Mouse (Mus musculus) forebrain, embryonic 11.5 days (tissue): Measurements from ENCODE around the gene Zmiz1. TPM values are rescaled to one million over a fixed set of nuclear protein-coding genes. Genes with fewer than 3 reads are reported as not detected.

ENCODE experiments used
- ATAC-seq: fragments of 200-750 bp; cut with Nextera tagmentation; replicated peaks from 2 replicates; pipeline ENCODE4 v1.8.0; 2017; ENCODE audit warnings: moderate TSS enrichment; ENCODE audit not compliant: low FRiP score
- DNase-seq: peaks from one replicate; pipeline ENCODE4 v3.0.0-alpha.2; 2017; ENCODE audit warnings: low spot score
- H3K27ac ChIP-seq: fragments of 300-500 bp; sonication (generic); 2 replicates; pipeline ENCODE4 v1.5.1; 2014; ENCODE audit warnings: low read depth, low read length
- H3K27me3 ChIP-seq: fragments of 300-500 bp; sonication (generic); 2 replicates; pipeline ENCODE4 v1.6.1; 2014; ENCODE audit warnings: mild to moderate bottlenecking, low read length, mixed read lengths; ENCODE audit not compliant: control insufficient read depth, insufficient read depth
- H3K36me3 ChIP-seq: fragments of 300-500 bp; sonication (generic); 2 replicates; pipeline ENCODE4 v1.6.1; 2014; ENCODE audit warnings: mild to moderate bottlenecking, low read length, moderate library complexity, mixed read lengths; ENCODE audit not compliant: control insufficient read depth, insufficient read depth
- H3K4me1 ChIP-seq: fragments of 300-500 bp; sonication (generic); replicated peaks from 2 replicates; pipeline ENCODE4 v1.6.1; 2014; ENCODE audit warnings: low read length, mixed read lengths; ENCODE audit not compliant: control insufficient read depth, insufficient read depth
- H3K4me2 ChIP-seq: fragments of 300-500 bp; sonication (generic); 2 replicates; pipeline ENCODE4 v1.6.1; 2014; ENCODE audit warnings: low read depth, mild to moderate bottlenecking, low read length, moderate library complexity, mixed read lengths; ENCODE audit not compliant: severe bottlenecking
- H3K4me3 ChIP-seq: fragments of 300-500 bp; sonication (generic); 2 replicates; pipeline ENCODE4 v1.5.1; 2014; ENCODE audit warnings: low read depth, low read length
- H3K9ac ChIP-seq: fragments of 300-500 bp; sonication (generic); 2 replicates; pipeline ENCODE4 v1.6.1; 2014; ENCODE audit warnings: low read length
- H3K9me3 ChIP-seq: fragments of 300-500 bp; sonication (generic); 2 replicates; pipeline ENCODE4 v1.6.1; 2016; ENCODE audit warnings: low read length, mixed read lengths; ENCODE audit not compliant: control insufficient read depth
- WGBS: fragments of 180-500 bp; shearing (Covaris S2); extraction: QIAGEN DNeasy Blood & Tissue Kit; methylation state at CpG from one replicate; pipeline ENCODE4 v1.1.7; 2014; 5-methylcytosine and 5-hydroxymethylcytosine counted together
- polyA plus RNA-seq: library from polyadenylated mRNA; unstranded; fragments of >200 nt; fragmentation: Nextera tagmentation; extraction: Ambion mirVana; gene quantifications from 2 replicates; pipeline ENCODE4 v1.2.1, GENCODE M21; 2014

The Zmiz1 gene
- polyA plus RNA-seq, 1 experiment from 2014 or later: 71.2 TPM

GRCm38 (mm10) chr14:25451099-25451667 is 7.8 kb upstream of the Zmiz1 start:
- H3K27ac ChIP-seq: no peak overlapping the region
- H3K27me3 ChIP-seq: no peaks in the 10 kb centered on the region
- H3K36me3 ChIP-seq: no peaks in the 10 kb centered on the region
- no peaks in the 10 kb centered on the region for H3K9me3 ChIP-seq
- no peak for ATAC-seq
- H3K4me1 ChIP-seq: peaks cover 9% of the 10 kb centered on the region
- H3K4me2 ChIP-seq: no peak overlapping the region
- no peak for DNase-seq
- no peak overlapping the region for H3K4me3 ChIP-seq
- H3K9ac ChIP-seq: no peak overlapping the region
- WGBS: 61% methylated on average over 7 of the region's 7 CpGs

DNA sequence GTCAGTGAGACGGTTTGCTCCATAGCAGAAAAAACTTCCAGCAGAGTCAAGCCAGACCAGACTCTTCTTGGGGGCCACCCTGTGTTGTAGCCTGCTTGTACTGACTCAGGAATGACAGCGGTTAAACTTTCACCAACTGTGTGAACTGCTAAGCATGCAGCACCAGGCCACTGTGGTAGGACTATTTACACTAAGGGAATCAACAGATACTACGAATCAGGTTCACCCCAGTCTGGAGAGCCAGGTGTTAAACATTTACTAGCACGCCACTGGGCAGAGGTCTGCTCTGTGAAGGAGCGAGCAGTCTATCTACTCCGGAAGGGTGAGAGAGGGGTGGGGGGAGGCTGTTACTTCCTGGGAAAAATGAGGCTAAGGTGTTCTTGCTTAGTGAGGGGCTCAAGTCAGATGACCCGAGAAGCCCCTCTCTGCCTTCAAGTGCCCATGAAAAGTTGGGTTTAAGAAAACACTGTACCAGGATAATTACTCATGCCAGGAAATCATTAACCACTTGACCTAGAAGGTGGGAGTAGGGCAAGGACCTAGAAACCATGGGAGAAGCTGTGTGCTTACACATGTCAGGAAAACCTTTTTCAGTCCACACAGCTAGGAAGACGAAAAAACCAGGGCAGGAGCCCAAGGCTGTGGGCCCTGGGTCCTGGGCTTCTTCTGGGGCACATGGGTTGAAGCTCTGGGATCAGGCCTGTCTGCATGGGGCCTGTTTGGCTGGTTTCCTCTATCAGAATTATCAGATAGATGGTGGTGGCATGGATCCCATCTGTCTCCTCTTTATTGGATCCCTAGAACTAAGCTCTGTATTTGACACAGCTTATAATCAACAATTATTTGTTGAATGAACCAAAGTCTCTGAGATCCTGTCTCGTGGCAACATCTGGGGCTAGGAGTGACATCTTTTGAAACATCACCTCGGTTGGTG is 7.0 kb upstream of the Zmiz1 start:
- Histone ChIP-seq H3K27me3 (no peaks in the 10 kb centered on the region), H3K9me3 (no peaks in the 10 kb centered on the region), H3K4me3 (no peak overlapping the region), H3K4me2 (no peak overlapping the region), H3K9ac (no peak overlapping the region), H3K36me3 (no peaks in the 10 kb centered on the region), H3K4me1 (peaks cover 15% of the 10 kb centered on the region), H3K27ac (no peak overlapping the region)
- DNase-seq (no peak), ATAC-seq (no peak)
- WGBS: 87% methylated on average over 10 of the region's 10 CpGs

- DNase-seq: no peak
- H3K4me3 ChIP-seq: no peak overlapping the region
- no peak overlapping the region for H3K9ac ChIP-seq
- H3K36me3 ChIP-seq: no peaks in the 10 kb centered on the region
- H3K4me1 ChIP-seq: peaks cover 15% of the 10 kb centered on the region
- H3K27me3 ChIP-seq: no peaks in the 10 kb centered on the region
- no peak overlapping the region for H3K27ac ChIP-seq
- 71% methylated on average over 2 of the region's 2 CpGs for WGBS
- ATAC-seq: no peak
- no peaks in the 10 kb centered on the region for H3K9me3 ChIP-seq
- H3K4me2 ChIP-seq: no peak overlapping the region
These were observed 6.4 kb upstream of the Zmiz1 start for GRCm38 (mm10) chr14:25452633-25453025.

GRCm38 (mm10) chr14:25454066-25454760 is 4.8 kb upstream of the Zmiz1 start:
- WGBS: 84% methylated on average over 12 of the region's 12 CpGs
- H3K27ac ChIP-seq: no peak overlapping the region

GRCm38 (mm10) chr14:25456666-25457433 is 2.1 kb upstream of the Zmiz1 start:
- WGBS: 2% methylated on average over 16 of the region's 17 CpGs
- Histone ChIP-seq H3K9ac (peak overlapping the region; percentile 68), H3K27me3 (no peaks in the 10 kb centered on the region), H3K4me3 (peak overlapping the region; percentile 98), H3K27ac (peak overlapping the region; percentile 70), H3K4me1 (peaks cover 22% of the 10 kb centered on the region), H3K4me2 (peak overlapping the region; percentile 95), H3K36me3 (no peaks in the 10 kb centered on the region), H3K9me3 (no peaks in the 10 kb centered on the region)
- DNase-seq (peak; percentile 65), ATAC-seq (peak; percentile 10)

More at GRCm38 (mm10) chr14:25454066-25454760, 4.8 kb upstream of the Zmiz1 start:
- no peaks in the 10 kb centered on the region for H3K27me3 ChIP-seq
- ATAC-seq (no peak), DNase-seq (no peak)
- H3K9ac ChIP-seq: no peak overlapping the region
- no peak overlapping the region for H3K4me3 ChIP-seq
- H3K9me3 ChIP-seq: no peaks in the 10 kb centered on the region
- H3K36me3 ChIP-seq: no peaks in the 10 kb centered on the region
- peaks cover 15% of the 10 kb centered on the region for H3K4me1 ChIP-seq
- no peak overlapping the region for H3K4me2 ChIP-seq

DNA sequence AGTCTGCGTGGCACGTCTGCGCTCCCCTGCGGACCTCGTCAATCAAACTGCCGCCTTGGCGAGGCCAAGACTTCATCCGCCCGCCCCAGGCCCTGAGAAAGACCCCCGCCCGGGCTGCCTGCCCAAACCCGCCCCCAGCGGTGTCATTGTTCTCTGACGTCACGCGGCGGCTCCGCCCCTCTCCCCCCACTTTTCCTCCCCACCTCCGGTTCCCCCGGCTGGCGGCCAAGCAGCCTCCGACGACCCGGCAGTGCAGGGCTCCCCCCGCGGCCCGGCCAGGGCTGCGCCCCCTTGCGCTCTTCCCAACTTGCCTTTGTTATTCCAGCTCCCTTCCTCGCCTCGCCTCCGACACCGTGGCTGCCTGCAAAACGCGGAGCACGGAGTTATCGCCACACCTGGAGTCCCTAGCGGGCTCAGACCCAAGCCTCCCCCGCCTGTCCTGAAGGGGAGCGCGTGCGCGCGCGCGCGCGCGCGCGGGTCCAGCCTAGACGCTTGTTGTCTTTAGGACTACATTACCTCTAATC is 1.5 kb upstream of the Zmiz1 start:
- Histone ChIP-seq H3K27ac (peak overlapping the region; percentile 70), H3K9ac (peak overlapping the region; percentile 99), H3K9me3 (no peaks in the 10 kb centered on the region), H3K4me3 (peak overlapping the region; percentile 98), H3K4me2 (peak overlapping the region; percentile 95), H3K27me3 (no peaks in the 10 kb centered on the region), H3K36me3 (no peaks in the 10 kb centered on the region), H3K4me1 (peaks cover 26% of the 10 kb centered on the region)
- peak; percentile 100 for DNase-seq
- peak; percentile 87 for ATAC-seq
- WGBS: under 1% methylated on average over 49 of the region's 52 CpGs

DNA sequence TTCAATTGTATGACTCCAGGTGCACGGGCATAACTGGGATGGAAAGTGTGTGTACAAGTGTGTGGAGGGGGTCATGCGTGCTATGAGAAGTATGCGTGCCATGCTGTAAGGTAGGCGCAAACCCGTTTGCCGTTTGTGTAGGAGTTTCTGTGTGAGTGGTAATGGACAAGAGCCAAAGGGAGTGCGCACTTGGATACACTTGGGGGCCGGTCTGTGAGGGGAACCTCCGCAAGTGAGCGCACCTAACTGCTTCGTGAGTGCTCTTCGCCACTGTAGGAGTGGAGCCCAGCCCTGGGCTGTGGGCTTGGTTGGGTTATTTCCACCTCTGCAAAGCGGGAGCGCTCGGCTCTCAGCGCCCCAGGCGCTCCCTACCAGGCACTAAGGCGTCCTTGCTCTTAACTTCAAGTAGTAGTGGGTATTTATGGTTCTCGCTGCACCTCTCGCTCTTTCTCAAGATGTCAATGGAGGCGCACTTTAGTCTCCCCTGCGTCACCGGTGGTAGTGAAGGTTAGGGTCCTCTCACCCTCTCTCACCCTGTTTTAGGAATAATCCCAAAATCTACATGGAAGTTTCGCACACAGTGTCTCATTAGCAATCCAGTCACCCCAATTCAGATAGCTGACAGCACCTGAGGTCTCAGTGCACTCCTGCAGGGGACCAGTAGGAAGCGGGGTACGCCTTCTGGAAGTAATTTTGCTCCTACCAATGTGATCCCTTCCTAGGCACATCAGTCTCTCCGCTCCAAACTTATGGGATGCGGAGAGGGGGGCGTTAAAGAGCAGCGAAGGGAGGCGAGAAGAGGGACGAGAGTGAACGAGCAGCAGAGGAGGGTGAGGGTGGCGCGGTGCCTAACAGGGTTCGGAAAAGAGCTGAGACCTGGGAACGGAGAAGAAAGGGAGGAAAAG is 622 bp upstream of the Zmiz1 start:
- Histone ChIP-seq H3K4me2 (peak overlapping the region; percentile 95), H3K4me1 (peaks cover 34% of the 10 kb centered on the region), H3K9me3 (no peaks in the 10 kb centered on the region), H3K27me3 (no peaks in the 10 kb centered on the region), H3K27ac (peak overlapping the region; percentile 99), H3K36me3 (no peaks in the 10 kb centered on the region), H3K9ac (peak overlapping the region; percentile 99), H3K4me3 (peak overlapping the region; percentile 98)
- whole genome bisulfite sequencing: under 1% methylated on average over 37 of the region's 37 CpGs
- ATAC-seq (peak; percentile 13), DNase-seq (peak; percentile 72)
